Mouse (Mus musculus) hindbrain, postnatal 0 days (tissue): Measurements from ENCODE around the gene Surf6. TPM values are rescaled to one million over a fixed set of nuclear protein-coding genes. Genes with fewer than 3 reads are reported as not detected.

Experiments used
- ATAC-seq: fragments of 200-750 bp; cut with Nextera tagmentation; 2 replicates; pipeline ENCODE4 v1.8.0; 2017; ENCODE audit warnings: mild to moderate bottlenecking, moderate TSS enrichment, moderate library complexity
- DNase-seq: peaks from one replicate; pipeline ENCODE4 v3.0.0-alpha.2; 2015; ENCODE audit warnings: low spot score
- H3K27ac ChIP-seq: fragments of 300-500 bp; sonication (generic); 2 replicates; pipeline ENCODE4 v1.5.1; 2014; ENCODE audit warnings: mild to moderate bottlenecking
- H3K27me3 ChIP-seq: fragments of 300-500 bp; sonication (generic); 2 replicates; pipeline ENCODE4 v1.6.1; 2014; ENCODE audit warnings: low read length, mixed read lengths; ENCODE audit not compliant: insufficient read depth
- H3K36me3 ChIP-seq: fragments of 300-500 bp; sonication (generic); 2 replicates; pipeline ENCODE4 v1.6.1; 2014; ENCODE audit warnings: low read length, mixed read lengths; ENCODE audit not compliant: insufficient read depth
- H3K4me1 ChIP-seq: fragments of 300-500 bp; sonication (generic); 2 replicates; pipeline ENCODE4 v1.6.1; 2014; ENCODE audit warnings: antibody characterized with exemption, low read length, mixed read lengths; ENCODE audit not compliant: insufficient read depth
- H3K4me2 ChIP-seq: fragments of 300-500 bp; sonication (generic); 2 replicates; pipeline ENCODE4 v1.6.1; 2014; ENCODE audit warnings: low read depth, mild to moderate bottlenecking, low read length, moderate library complexity, mixed read lengths
- H3K4me3 ChIP-seq: fragments of 300-500 bp; sonication (generic); 2 replicates; pipeline ENCODE4 v1.5.1; 2014; ENCODE audit warnings: low read length
- H3K9ac ChIP-seq: fragments of 300-500 bp; sonication (generic); replicated peaks from 2 replicates; pipeline ENCODE4 v1.6.1; 2014; ENCODE audit warnings: mild to moderate bottlenecking, low read length, moderate library complexity, mixed read lengths
- H3K9me3 ChIP-seq: fragments of 300-500 bp; sonication (generic); 2 replicates; pipeline ENCODE4 v1.6.1; 2016; ENCODE audit warnings: low read length, mixed read lengths
- CTCF ChIP-seq: IDR thresholded peaks from 2 replicates; pipeline ENCODE4 v1.5.1; 2016; ENCODE audit warnings: antibody characterized with exemption, control low read depth, low read depth
- WGBS: fragments of 180-500 bp; shearing (Covaris S2); extraction: QIAGEN DNeasy Blood & Tissue Kit; methylation state at CpG from one replicate; pipeline ENCODE4 v1.1.7; 2014; 5-methylcytosine and 5-hydroxymethylcytosine counted together
- polyA plus RNA-seq: library from polyadenylated mRNA; unstranded; fragments of >200 nt; fragmentation: Nextera tagmentation; extraction: Ambion mirVana; gene quantifications from 2 replicates; pipeline ENCODE4 v1.2.1, GENCODE M21; 2015
- total RNA-seq: library from RNA; depleted of rRNA; stranded (reverse); fragments of >200 nt; gene quantifications from 2 replicates; pipeline ENCODE4 v1.2.3, GENCODE M21; 2014

Gene Surf6
- total and polyA plus RNA-seq, 2 experiments from 2014 or later: 13.9 to 20.5 TPM

DNA sequence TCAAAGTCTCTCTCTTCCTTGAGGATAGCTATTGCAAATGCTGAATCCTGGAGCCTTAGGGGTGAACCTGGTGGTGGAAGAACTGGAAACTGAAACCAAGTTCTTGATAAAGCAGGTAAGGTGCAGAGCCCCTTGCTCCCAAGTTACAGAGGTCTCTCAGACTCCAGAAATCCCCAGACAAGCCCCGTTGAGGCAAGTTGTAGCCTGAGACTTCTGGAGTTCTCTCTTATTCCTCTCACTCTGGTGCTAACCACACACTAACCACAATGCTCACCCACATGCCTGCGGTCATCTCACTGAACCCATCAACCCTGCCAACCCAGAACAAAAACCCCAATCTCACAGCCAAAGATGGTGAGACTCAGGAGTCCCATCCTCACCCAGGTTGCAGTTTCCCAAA lies 32.6 kb upstream of the Surf6 start:
- no peak for DNase-seq
- ATAC-seq: no peak

DNA sequence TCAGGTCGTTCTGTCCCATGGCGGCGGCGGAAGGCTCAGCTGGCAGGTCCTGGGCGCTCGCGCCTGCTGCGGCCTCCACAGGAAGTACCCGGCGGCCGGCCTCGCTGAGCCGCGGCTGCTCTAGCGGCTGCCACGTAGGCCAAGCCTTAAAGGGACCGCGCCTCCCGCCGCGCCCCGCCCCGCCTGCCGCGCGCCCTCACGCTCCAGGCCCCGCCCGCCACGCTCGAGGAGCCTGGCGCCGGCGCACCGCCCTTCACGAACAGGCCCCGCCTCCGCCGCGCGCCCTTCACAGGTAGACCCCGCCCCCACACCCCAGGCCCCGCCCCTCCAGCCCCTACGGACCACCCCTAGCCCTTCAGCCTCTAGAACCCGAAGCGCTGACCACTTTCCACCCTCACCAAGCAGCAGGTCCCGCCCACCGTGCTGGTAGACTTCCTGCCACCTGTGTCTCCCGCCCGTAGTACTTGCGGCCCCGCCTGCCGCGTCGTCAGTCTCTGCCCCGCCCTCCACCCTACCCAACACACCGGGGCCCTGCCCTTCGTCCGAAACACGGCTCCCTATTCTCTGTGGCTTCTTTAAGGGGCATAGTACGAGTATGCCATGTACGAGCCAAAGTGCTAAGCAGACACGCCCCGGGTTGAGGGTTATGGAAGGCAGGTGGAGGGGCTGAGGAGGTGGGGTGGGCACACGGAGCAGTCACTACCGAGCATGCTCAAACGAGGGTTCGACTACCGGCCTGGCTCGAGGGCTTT lies 30.8 kb upstream of the Surf6 start, which contains the start of the genes Surf4 and Stkld1:
Gene Surf4, minus strand, starts transcription at position 625 of the 752 bp plus-strand sequence.
Gene Stkld1, plus strand, starts transcription at position 744 of the 752 bp plus-strand sequence.
- Histone ChIP-seq H3K9me3 (no peaks in the 10 kb centered on the region), H3K4me3 (peak within 1 kb of the TSS; percentile 93), H3K4me1 (peaks cover 8% of the 10 kb centered on the region; the same call in 1 of the 2 replicates), H3K36me3 (no peaks in the 10 kb centered on the region), H3K27ac (peak within 1 kb of the TSS; percentile 88), H3K4me2 (peak within 1 kb of the TSS; percentile 85), H3K9ac (peak within 1 kb of the TSS; percentile 97), H3K27me3 (no peaks in the 10 kb centered on the region)
- WGBS: under 1% methylated on average over 41 of the region's 70 CpGs
- DNase-seq (peak; percentile 95), ATAC-seq (peak; percentile 94)
- no peak for TF ChIP-seq CTCF

More for the DNA sequence above, 32.6 kb upstream of the Surf6 start:
- Histone ChIP-seq H3K4me1 (peaks cover 8% of the 10 kb centered on the region; the same call in 1 of the 2 replicates), H3K27ac (no peak overlapping the region), H3K27me3 (no peaks in the 10 kb centered on the region), H3K36me3 (no peaks in the 10 kb centered on the region), H3K9me3 (no peaks in the 10 kb centered on the region), H3K9ac (no peak overlapping the region), H3K4me3 (no peak overlapping the region), H3K4me2 (no peak overlapping the region)
- 97% methylated on average over 2 of the region's 2 CpGs for WGBS
- TF ChIP-seq CTCF: no peak

DNA sequence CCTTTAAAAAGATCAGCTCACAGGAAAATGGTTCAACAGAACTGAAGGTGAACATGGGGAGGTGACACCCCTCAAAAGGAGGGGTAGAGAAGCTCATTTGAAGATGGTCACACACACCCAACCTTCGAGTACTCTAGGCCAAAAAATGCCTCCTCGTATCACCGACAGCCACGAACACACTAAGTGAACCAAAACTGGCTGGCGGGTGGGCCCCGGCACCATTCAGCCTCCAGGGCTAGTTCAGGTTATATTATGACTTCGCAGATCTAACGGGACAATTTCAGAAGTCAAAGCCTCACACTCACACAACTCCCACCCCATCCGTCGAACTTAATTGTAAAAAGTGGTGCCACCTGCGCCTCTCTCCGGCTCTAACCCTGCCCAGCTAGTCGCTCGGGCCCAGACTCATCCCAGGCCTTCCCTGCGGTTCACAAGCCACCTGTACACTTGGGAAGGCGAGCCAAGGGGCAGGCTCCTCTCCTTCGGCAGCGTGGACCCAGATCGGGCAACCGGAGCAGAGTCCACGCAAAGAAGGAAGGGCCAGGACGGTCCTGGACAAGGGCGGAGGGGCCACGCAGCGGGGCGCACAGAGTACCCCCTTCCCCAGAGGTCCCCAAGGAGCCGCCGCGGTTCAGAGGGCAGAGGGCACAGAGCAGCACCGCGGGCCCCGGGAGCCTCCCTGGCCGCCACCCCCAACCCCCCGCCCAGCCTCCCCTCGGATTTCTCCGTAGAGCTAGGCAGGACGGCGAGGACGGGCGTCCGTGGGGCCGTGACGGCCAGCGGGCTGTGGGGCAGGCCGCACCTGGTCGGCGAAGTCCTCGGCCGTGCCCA lies 30.0 kb upstream of the Surf6 start:
- Histone ChIP-seq H3K9ac (peak overlapping the region; percentile 97), H3K27me3 (no peaks in the 10 kb centered on the region), H3K36me3 (no peaks in the 10 kb centered on the region), H3K27ac (peak overlapping the region; percentile 88), H3K4me3 (peak overlapping the region; percentile 93), H3K4me1 (peaks cover 8% of the 10 kb centered on the region; the same call in 1 of the 2 replicates), H3K9me3 (no peaks in the 10 kb centered on the region), H3K4me2 (peak overlapping the region; percentile 85)
- no peak for TF ChIP-seq CTCF
- DNase-seq (no peak), ATAC-seq (peak; percentile 1; the same call in 1 of the 2 replicates)
- 2% methylated on average over 34 of the region's 49 CpGs for WGBS

DNA sequence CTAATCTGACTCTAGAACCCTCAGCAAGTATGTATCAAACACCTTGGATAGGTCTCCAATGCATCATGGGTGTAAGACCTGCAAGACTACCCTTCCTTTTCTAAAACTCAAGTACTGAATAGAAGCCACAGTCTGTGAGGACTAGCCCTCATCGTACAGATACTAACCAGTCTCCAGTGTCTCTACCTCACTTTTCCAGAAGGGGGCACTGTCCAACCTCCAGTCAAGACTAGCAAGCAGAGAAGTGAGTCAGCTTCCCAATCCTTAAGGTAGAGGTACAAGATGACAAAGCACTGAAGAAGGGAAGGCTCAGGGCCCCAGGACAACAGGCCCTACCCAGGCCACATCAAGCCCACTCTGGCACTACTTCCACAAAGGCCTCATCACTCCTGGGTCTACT lies 27.7 kb upstream of the Surf6 start:
- Histone ChIP-seq H3K4me2 (no peak overlapping the region), H3K36me3 (peaks cover 3% of the 10 kb centered on the region; the same call in 1 of the 2 replicates), H3K4me1 (peaks cover 8% of the 10 kb centered on the region; the same call in 1 of the 2 replicates), H3K4me3 (no peak overlapping the region), H3K27me3 (no peaks in the 10 kb centered on the region), H3K27ac (no peak overlapping the region), H3K9ac (no peak overlapping the region), H3K9me3 (no peaks in the 10 kb centered on the region)
- ATAC-seq (no peak), DNase-seq (peak; percentile 75)
- TF ChIP-seq CTCF: peak; percentile 74
- WGBS: 36% methylated on average over 1 of the region's 1 CpGs

DNA sequence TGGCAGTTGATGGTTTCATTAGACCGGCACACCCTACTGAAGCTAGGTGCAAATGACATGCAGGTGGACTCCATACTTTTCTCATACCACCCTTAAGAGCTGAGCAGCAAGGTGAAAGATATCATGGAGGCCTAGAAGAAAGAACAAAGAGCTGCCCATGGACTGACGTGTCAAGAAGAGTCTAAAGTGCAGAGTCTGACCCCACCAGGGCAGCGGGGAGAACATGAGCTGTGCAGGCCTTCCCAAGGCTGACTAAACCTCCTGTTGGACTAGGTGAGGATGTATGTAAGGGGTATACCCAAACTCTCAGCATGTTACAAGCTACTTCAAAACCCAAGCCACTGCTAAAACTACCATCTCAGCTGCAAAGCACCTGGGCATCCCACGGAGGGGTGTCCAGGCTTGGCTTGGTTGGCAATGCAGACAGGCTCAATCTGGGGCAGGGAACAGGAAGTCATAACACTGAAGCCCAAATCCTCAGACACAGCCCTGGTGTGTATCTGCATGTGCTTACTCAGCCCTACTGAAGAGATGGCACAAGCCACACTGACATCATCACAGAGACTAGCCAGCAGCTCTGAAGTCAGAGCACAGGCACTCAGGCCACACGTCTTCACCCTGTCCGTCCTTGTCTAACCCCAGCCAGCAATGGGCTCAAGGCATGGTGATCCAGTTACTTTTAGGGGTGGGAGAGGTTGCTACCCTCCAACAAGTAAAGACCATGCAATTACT lies 25.2 kb upstream of the Surf6 start:
- H3K9ac ChIP-seq: 0 out of 2 replicates have a peak overlapping the region, but pooled peaks have one; percentile 17
- ATAC-seq (no peak), DNase-seq (no peak)
- H3K4me1 ChIP-seq: peaks cover 8% of the 10 kb centered on the region; the same call in 1 of the 2 replicates
- TF ChIP-seq CTCF: no peak
- peaks cover 28% of the 10 kb centered on the region for H3K36me3 ChIP-seq
- no peak overlapping the region for H3K4me2 ChIP-seq
- 90% methylated on average over 6 of the region's 6 CpGs for WGBS
- no peak overlapping the region for H3K27ac ChIP-seq
- no peaks in the 10 kb centered on the region for H3K27me3 ChIP-seq
- no peak overlapping the region for H3K4me3 ChIP-seq
- H3K9me3 ChIP-seq: no peaks in the 10 kb centered on the region

DNA sequence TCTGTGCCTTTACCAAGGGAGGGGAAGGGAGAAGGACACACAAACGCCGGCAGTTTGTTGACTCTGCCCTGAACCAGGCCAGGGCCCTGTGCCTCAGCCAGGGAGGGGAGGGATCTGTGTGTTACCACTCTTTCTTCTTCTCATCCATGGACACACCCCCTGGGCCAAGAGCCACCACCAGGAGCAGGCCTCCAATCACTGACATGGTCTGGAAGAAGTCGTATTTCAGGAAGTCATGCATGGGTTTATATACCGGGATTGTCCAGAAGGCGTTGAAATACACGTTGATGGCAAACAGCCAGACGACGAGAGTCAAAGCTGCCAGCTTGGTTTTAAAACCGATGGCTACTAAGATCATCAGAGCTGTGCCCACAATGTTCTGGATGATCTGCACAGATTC lies 19.1 kb upstream of the Surf6 start:
- no peak for TF ChIP-seq CTCF
- no peak for ATAC-seq
- no peak for DNase-seq

More for the DNA sequence above, 19.1 kb upstream of the Surf6 start:
- Histone ChIP-seq H3K27me3 (no peaks in the 10 kb centered on the region), H3K9ac (no peak overlapping the region), H3K4me2 (no peak overlapping the region), H3K36me3 (peaks cover 73% of the 10 kb centered on the region), H3K4me3 (no peak overlapping the region), H3K4me1 (peaks cover 10% of the 10 kb centered on the region), H3K27ac (no peak overlapping the region), H3K9me3 (no peaks in the 10 kb centered on the region)
- WGBS: 76% methylated on average over 9 of the region's 9 CpGs
